25 mouse cellular contexts compared by ENCODE assay signal in genomic region chr4:117981518-117981917, GRCm38 (mm10). TPM values are rescaled to one million over a fixed set of nuclear protein-coding genes. Genes with fewer than 3 reads are reported as not detected.
"Had no signal": no experiment of that assay in that cellular context is flagged by ENCODE, and none has a peak within 500 bp of the region (broad histone marks: within the 10 kb centered on the region; RNA-seq: fewer than 3 reads in every experiment).

No protein-coding gene starts in this region.

- H3K27ac ChIP-seq: limb, embryonic 10.5 days; limb, embryonic 13.5 days; liver, embryonic 14.5 days; lung, embryonic 15.5 days; midbrain, embryonic 12.5 days; neural tube, embryonic 13.5 days; stomach, embryonic 15.5 days had no signal

- H3K36me3 ChIP-seq: limb, embryonic 10.5 days; limb, embryonic 13.5 days; lung, embryonic 15.5 days; midbrain, embryonic 12.5 days; neural tube, embryonic 13.5 days; stomach, embryonic 15.5 days had no signal

- H3K4me3 ChIP-seq: limb, embryonic 10.5 days; limb, embryonic 13.5 days; lung, embryonic 15.5 days; midbrain, embryonic 12.5 days; myocyte; neural tube, embryonic 13.5 days; stomach, embryonic 15.5 days had no signal

- H3K4me2 ChIP-seq: limb, embryonic 13.5 days; lung, embryonic 15.5 days; midbrain, embryonic 12.5 days; neural tube, embryonic 13.5 days; stomach, embryonic 15.5 days had no signal

- DNase-seq: kidney, adult 18-20 months; kidney, adult 9 months; kidney, postnatal 14 days; kidney, postnatal 4 days; liver; liver, postnatal 0 days; lung, postnatal 14 days; lung, postnatal 4 days; thymus, adult 2 months; thymus, postnatal 14 days; thymus, postnatal 4 days had no signal

- H3K9me3 ChIP-seq: limb, embryonic 10.5 days; limb, embryonic 13.5 days; lung, embryonic 15.5 days; midbrain, embryonic 12.5 days; neural tube, embryonic 13.5 days; stomach, embryonic 15.5 days had no signal

- ATAC-seq: intestine, embryonic 16.5 days; liver, postnatal 0 days; midbrain, embryonic 16.5 days had no signal

- H3K4me1 ChIP-seq: neural tube, embryonic 13.5 days had no signal

- H3K27me3 ChIP-seq: limb, embryonic 13.5 days; lung, embryonic 15.5 days; midbrain, embryonic 12.5 days; neural tube, embryonic 13.5 days; stomach, embryonic 15.5 days had no signal

- H3K9ac ChIP-seq: limb, embryonic 13.5 days; liver, embryonic 14.5 days; liver, postnatal 0 days; lung, embryonic 15.5 days; midbrain, embryonic 12.5 days; neural tube, embryonic 13.5 days; stomach, embryonic 15.5 days had no signal

RNA-seq across cellular contexts. Expression of gene Artn, which starts 52.0 kb away (rescaled TPM):
- total RNA-seq: megakaryocyte progenitor cell, adult 5-6 weeks; megakaryocyte-erythroid progenitor cell, adult 5-6 weeks; monocyte, adult 5-6 weeks; neutrophil, adult 5-6 weeks had no signal
